Mouse (Mus musculus): Measurements from ENCODE around the gene Mrps18a. TPM values are rescaled to one million over a fixed set of nuclear protein-coding genes. Genes with fewer than 3 reads are reported as not detected.
A peak's percentile ranks its signal among the peaks of the same experiment; 100 is the strongest.

The Mrps18a gene
- total and polyA plus RNA-seq, 2 experiments from 2014 or later: 67.1 to 169 TPM

GRCm38 (mm10) chr17:46162551-46162950, 51.8 kb downstream of the Mrps18a start:
- H3K27me3 ChIP-seq (ENCODE audit: insufficient read depth, low read length): no peaks in the 10 kb centered on the region
- peaks cover 29% of the 10 kb centered on the region for H3K36me3 ChIP-seq (ENCODE audit: insufficient read depth, low read length)
- ATAC-seq (no peak), DNase-seq (ENCODE audit: low spot score) (no peak)
- peaks cover 3% of the 10 kb centered on the region; the same call in 1 of the 2 replicates for H3K4me1 ChIP-seq (ENCODE audit: insufficient read depth, low read length)
- H3K9me3 ChIP-seq (ENCODE audit: low read length): no peaks in the 10 kb centered on the region
- no peak overlapping the region for H3K9ac ChIP-seq (replicated peaks; ENCODE audit: low read length)
- H3K27ac ChIP-seq: no peak overlapping the region
- H3K4me3 ChIP-seq (ENCODE audit: low read length): no peak overlapping the region
- 93% methylated on average over 7 of the region's 7 CpGs for WGBS
- 0 out of 2 replicates have a peak overlapping the region, but pooled peaks have one; percentile 13 for H3K4me2 ChIP-seq (ENCODE audit: low read depth, low read length)
- no peak for TF ChIP-seq CTCF (IDR thresholded peaks at IDR 0.05; ENCODE audit: low read depth)

GRCm38 (mm10) chr17:46162951-46163421, 52.2 kb downstream of the Mrps18a start:
- TF ChIP-seq CTCF (IDR thresholded peaks at IDR 0.05; ENCODE audit: low read depth): no peak
- peak overlapping the region; percentile 13 for H3K4me2 ChIP-seq (ENCODE audit: low read depth, low read length)
- no peak for ATAC-seq

GRCm38 (mm10) chr17:46164301-46164700, 53.5 kb downstream of the Mrps18a start:
- no peak for DNase-seq (ENCODE audit: low spot score)
- ATAC-seq: no peak
- WGBS: 97% methylated on average over 8 of the region's 8 CpGs

More at GRCm38 (mm10) chr17:46162951-46163421, 52.2 kb downstream of the Mrps18a start:
- Histone ChIP-seq H3K36me3 (ENCODE audit: insufficient read depth, low read length) (peaks cover 33% of the 10 kb centered on the region), H3K4me1 (ENCODE audit: insufficient read depth, low read length) (peaks cover 3% of the 10 kb centered on the region; the same call in 1 of the 2 replicates), H3K9ac (replicated peaks; ENCODE audit: low read length) (no peak overlapping the region), H3K9me3 (ENCODE audit: low read length) (no peaks in the 10 kb centered on the region), H3K27me3 (ENCODE audit: insufficient read depth, low read length) (no peaks in the 10 kb centered on the region), H3K27ac (no peak overlapping the region), H3K4me3 (ENCODE audit: low read length) (no peak overlapping the region)
- DNase-seq (ENCODE audit: low spot score): peak; percentile 20
- 57% methylated on average over 9 of the region's 9 CpGs for WGBS

GRCm38 (mm10) chr17:46164791-46165190, 54.0 kb downstream of the Mrps18a start:
- H3K9ac ChIP-seq (replicated peaks; ENCODE audit: low read length): no peak overlapping the region
- 94% methylated on average over 10 of the region's 10 CpGs for WGBS
- no peak for ATAC-seq

More at GRCm38 (mm10) chr17:46164301-46164700, 53.5 kb downstream of the Mrps18a start:
- Histone ChIP-seq H3K36me3 (ENCODE audit: insufficient read depth, low read length) (peaks cover 43% of the 10 kb centered on the region), H3K27me3 (ENCODE audit: insufficient read depth, low read length) (no peaks in the 10 kb centered on the region), H3K4me1 (ENCODE audit: insufficient read depth, low read length) (peaks cover 3% of the 10 kb centered on the region; the same call in 1 of the 2 replicates), H3K9ac (replicated peaks; ENCODE audit: low read length) (no peak overlapping the region), H3K4me2 (ENCODE audit: low read depth, low read length) (no peak overlapping the region), H3K4me3 (ENCODE audit: low read length) (no peak overlapping the region), H3K27ac (no peak overlapping the region), H3K9me3 (ENCODE audit: low read length) (no peaks in the 10 kb centered on the region)
- no peak for TF ChIP-seq CTCF (IDR thresholded peaks at IDR 0.05; ENCODE audit: low read depth)

GRCm38 (mm10) chr17:46165460-46165859, 54.7 kb downstream of the Mrps18a start:
- H3K27ac ChIP-seq: no peak overlapping the region
- no peak overlapping the region for H3K4me3 ChIP-seq (ENCODE audit: low read length)
- no peaks in the 10 kb centered on the region for H3K9me3 ChIP-seq (ENCODE audit: low read length)
- 88% methylated on average over 12 of the region's 12 CpGs for WGBS
- ATAC-seq (no peak), DNase-seq (ENCODE audit: low spot score) (no peak)
- no peaks in the 10 kb centered on the region for H3K27me3 ChIP-seq (ENCODE audit: insufficient read depth, low read length)
- peaks cover 43% of the 10 kb centered on the region for H3K36me3 ChIP-seq (ENCODE audit: insufficient read depth, low read length)
- no peak for TF ChIP-seq CTCF (IDR thresholded peaks at IDR 0.05; ENCODE audit: low read depth)
- no peak overlapping the region for H3K4me2 ChIP-seq (ENCODE audit: low read depth, low read length)
- peaks cover 3% of the 10 kb centered on the region; the same call in 1 of the 2 replicates for H3K4me1 ChIP-seq (ENCODE audit: insufficient read depth, low read length)
- no peak overlapping the region for H3K9ac ChIP-seq (replicated peaks; ENCODE audit: low read length)

More at GRCm38 (mm10) chr17:46164791-46165190, 54.0 kb downstream of the Mrps18a start:
- Histone ChIP-seq H3K4me1 (ENCODE audit: insufficient read depth, low read length) (peaks cover 3% of the 10 kb centered on the region; the same call in 1 of the 2 replicates), H3K4me2 (ENCODE audit: low read depth, low read length) (no peak overlapping the region), H3K27me3 (ENCODE audit: insufficient read depth, low read length) (no peaks in the 10 kb centered on the region), H3K27ac (no peak overlapping the region), H3K36me3 (ENCODE audit: insufficient read depth, low read length) (peaks cover 43% of the 10 kb centered on the region), H3K4me3 (ENCODE audit: low read length) (no peak overlapping the region), H3K9me3 (ENCODE audit: low read length) (no peaks in the 10 kb centered on the region)
- DNase-seq (ENCODE audit: low spot score): no peak
- TF ChIP-seq CTCF (IDR thresholded peaks at IDR 0.05; ENCODE audit: low read depth): no peak

- Histone ChIP-seq H3K9ac (replicated peaks; ENCODE audit: low read length) (peak overlapping the region; percentile 28; the same call in 1 of the 2 replicates), H3K4me1 (ENCODE audit: insufficient read depth, low read length) (peaks cover 3% of the 10 kb centered on the region; the same call in 1 of the 2 replicates), H3K9me3 (ENCODE audit: low read length) (no peaks in the 10 kb centered on the region), H3K4me3 (ENCODE audit: low read length) (no peak overlapping the region), H3K4me2 (ENCODE audit: low read depth, low read length) (no peak overlapping the region), H3K27ac (no peak overlapping the region), H3K36me3 (ENCODE audit: insufficient read depth, low read length) (peaks cover 43% of the 10 kb centered on the region), H3K27me3 (ENCODE audit: insufficient read depth, low read length) (no peaks in the 10 kb centered on the region)
- ATAC-seq (no peak), DNase-seq (ENCODE audit: low spot score) (no peak)
- 81% methylated on average over 5 of the region's 5 CpGs for WGBS
- TF ChIP-seq CTCF (IDR thresholded peaks at IDR 0.05; ENCODE audit: low read depth): no peak
Observed at GRCm38 (mm10) chr17:46166270-46166669, 55.5 kb downstream of the Mrps18a start.

GRCm38 (mm10) chr17:46167014-46167413, 56.2 kb downstream of the Mrps18a start:
- 78% methylated on average over 11 of the region's 11 CpGs for WGBS
- peak; percentile 61 for TF ChIP-seq CTCF (IDR thresholded peaks at IDR 0.05; ENCODE audit: low read depth)

More at GRCm38 (mm10) chr17:46167014-46167413, 56.2 kb downstream of the Mrps18a start:
- Histone ChIP-seq H3K9ac (replicated peaks; ENCODE audit: low read length) (peak overlapping the region; percentile 28; the same call in 1 of the 2 replicates), H3K36me3 (ENCODE audit: insufficient read depth, low read length) (peaks cover 43% of the 10 kb centered on the region), H3K4me2 (ENCODE audit: low read depth, low read length) (no peak overlapping the region), H3K27ac (no peak overlapping the region), H3K9me3 (ENCODE audit: low read length) (no peaks in the 10 kb centered on the region), H3K4me3 (ENCODE audit: low read length) (no peak overlapping the region), H3K27me3 (ENCODE audit: insufficient read depth, low read length) (no peaks in the 10 kb centered on the region), H3K4me1 (ENCODE audit: insufficient read depth, low read length) (peaks cover 3% of the 10 kb centered on the region; the same call in 1 of the 2 replicates)
- ATAC-seq (no peak), DNase-seq (ENCODE audit: low spot score) (peak; percentile 30)

All from hindbrain, postnatal 0 days (tissue).